Mouse (Mus musculus) E14TG2a.4 (cell line): ENCODE results near the gene Cox20.
"Not testable (repeated sequence)": the region's sequence is repeated elsewhere in the genome, so short reads cannot be mapped to it uniquely, and the experiment has no call there.

Source experiments
- H3K27me3 ChIP-seq: 2 replicates; pipeline ENCODE4 v1.6.1; 2014; ENCODE audit warnings: low read length, control low read depth; ENCODE audit not compliant: insufficient read depth
- H3K36me3 ChIP-seq: 2 replicates; pipeline ENCODE4 v1.6.1; 2014; ENCODE audit warnings: low read length, control low read depth; ENCODE audit not compliant: insufficient read depth
- H3K4me1 ChIP-seq: replicated peaks from 2 replicates; pipeline ENCODE4 v1.6.1; 2014; ENCODE audit warnings: low read depth, low read length, control low read depth
- H3K4me3 ChIP-seq: replicated peaks from 2 replicates; pipeline ENCODE4 v1.5.1; 2014; ENCODE audit warnings: mild to moderate bottlenecking, low read length
- H3K9me3 ChIP-seq: 2 replicates; pipeline ENCODE4 v1.6.1; 2014; ENCODE audit warnings: low read length, control low read depth
- CTCF ChIP-seq: conservative IDR thresholded peaks from 2 replicates; pipeline ENCODE4 v1.5.1; 2014; ENCODE audit warnings: low read length
- NANOG ChIP-seq: IDR thresholded peaks from 2 replicates; pipeline ENCODE4 v1.6.1; 2014; ENCODE audit warnings: borderline replicate concordance, low read length, mixed read lengths
- POU5F1 ChIP-seq: IDR thresholded peaks from 2 replicates; pipeline ENCODE4 v1.6.1; 2014; ENCODE audit warnings: low read length, borderline replicate concordance

Gene Cox20

DNA sequence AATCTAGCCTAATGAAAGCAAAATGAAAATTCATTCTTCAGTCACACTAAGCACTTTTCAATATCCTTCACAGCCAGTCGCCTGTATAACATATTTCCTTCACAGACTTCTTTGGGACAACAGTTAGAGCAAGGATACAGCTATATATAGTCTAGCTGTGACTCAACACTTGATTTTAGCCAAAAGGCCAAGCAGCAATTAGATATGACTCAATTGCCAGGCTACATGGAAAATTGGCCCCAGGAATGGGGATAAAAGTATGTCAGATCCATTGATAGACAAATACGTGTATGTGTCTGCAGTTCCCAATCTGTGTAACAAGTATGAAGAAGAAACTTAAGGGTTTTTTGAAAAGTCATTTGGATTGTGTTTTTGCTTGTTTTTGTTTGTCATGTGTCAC is 21.3 kb downstream of the Cox20 start:
- TF ChIP-seq CTCF (no peak), NANOG (no peak), POU5F1 (no peak)
- no peak overlapping the region for H3K4me3 ChIP-seq
- H3K27me3 ChIP-seq: no peaks in the 10 kb centered on the region
- peaks cover 38% of the 10 kb centered on the region for H3K4me1 ChIP-seq
- H3K9me3 ChIP-seq: peaks cover 12% of the 10 kb centered on the region
- peaks cover 9% of the 10 kb centered on the region for H3K36me3 ChIP-seq

DNA sequence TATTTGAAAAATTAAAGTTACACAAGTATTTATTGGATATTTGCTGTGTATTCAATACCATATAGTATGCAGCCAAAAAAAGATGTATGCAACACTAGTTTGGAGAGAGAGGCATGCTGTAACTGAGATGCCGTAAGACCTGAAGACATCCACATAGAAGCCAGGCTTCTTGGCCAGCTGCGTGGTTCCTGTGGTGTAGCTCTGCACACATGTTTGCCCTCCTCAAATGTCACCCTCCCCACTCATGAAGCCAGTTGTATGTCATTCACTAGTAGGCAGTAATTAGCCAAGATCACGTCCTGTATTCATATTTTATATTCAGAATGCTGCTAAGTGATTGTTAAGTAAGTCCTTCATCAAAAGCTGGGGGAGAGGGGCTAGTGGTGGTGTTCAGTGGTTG is 22.5 kb downstream of the Cox20 start:
- peaks cover 13% of the 10 kb centered on the region for H3K9me3 ChIP-seq
- TF ChIP-seq POU5F1 (no peak), NANOG (no peak), CTCF (no peak)
- H3K36me3 ChIP-seq: no peaks in the 10 kb centered on the region
- peaks cover 38% of the 10 kb centered on the region for H3K4me1 ChIP-seq
- no peaks in the 10 kb centered on the region for H3K27me3 ChIP-seq
- no peak overlapping the region for H3K4me3 ChIP-seq

DNA sequence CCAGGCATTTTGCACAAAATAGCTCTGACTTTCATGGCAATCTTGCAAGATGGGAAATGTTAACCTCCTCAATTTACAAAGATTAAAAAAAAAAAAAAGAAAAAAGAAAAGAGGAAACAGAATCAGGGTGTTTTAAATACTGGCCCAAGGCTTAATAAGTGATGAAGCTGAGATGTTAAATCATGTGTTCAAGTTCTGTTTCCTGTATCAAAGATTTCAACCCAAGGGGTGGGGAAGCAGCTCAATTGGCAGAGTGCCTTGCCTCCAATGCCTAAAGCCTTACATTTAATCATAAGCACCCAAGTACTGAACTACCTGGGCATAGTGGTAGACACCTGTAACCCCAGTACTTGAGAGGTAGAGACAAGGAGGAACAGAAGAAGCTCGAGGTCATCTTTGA is 23.1 kb downstream of the Cox20 start:
- Histone ChIP-seq H3K9me3 (peaks cover 13% of the 10 kb centered on the region), H3K4me1 (peaks cover 38% of the 10 kb centered on the region), H3K36me3 (no peaks in the 10 kb centered on the region), H3K4me3 (no peak overlapping the region), H3K27me3 (no peaks in the 10 kb centered on the region)
- TF ChIP-seq CTCF (no peak), POU5F1 (no peak), NANOG (no peak)

DNA sequence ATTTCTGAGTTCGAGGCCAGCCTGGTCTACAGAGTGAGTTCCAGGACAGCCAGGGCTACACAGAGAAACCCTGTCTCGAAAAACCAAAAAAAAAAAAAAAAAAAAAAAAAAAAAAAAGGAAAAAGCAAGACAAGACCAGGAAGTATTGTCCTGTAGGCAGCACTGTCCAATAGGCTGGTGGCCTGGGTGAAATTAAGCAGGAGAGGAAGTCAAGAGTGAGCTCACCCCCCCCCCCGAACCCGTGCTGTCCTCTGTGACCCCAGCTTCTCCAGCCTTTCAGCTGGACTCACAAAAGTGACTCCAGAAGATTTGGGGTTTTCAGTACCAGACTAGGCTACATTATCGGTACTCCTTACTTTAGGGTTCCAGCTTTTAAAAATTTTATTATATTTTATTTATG is 23.7 kb downstream of the Cox20 start:
- Histone ChIP-seq H3K4me1 (peaks cover 44% of the 10 kb centered on the region), H3K36me3 (no peaks in the 10 kb centered on the region), H3K9me3 (peaks cover 13% of the 10 kb centered on the region), H3K4me3 (no peak overlapping the region), H3K27me3 (no peaks in the 10 kb centered on the region)
- TF ChIP-seq POU5F1: no peak
- no peak for TF ChIP-seq CTCF
- TF ChIP-seq NANOG: no peak

DNA sequence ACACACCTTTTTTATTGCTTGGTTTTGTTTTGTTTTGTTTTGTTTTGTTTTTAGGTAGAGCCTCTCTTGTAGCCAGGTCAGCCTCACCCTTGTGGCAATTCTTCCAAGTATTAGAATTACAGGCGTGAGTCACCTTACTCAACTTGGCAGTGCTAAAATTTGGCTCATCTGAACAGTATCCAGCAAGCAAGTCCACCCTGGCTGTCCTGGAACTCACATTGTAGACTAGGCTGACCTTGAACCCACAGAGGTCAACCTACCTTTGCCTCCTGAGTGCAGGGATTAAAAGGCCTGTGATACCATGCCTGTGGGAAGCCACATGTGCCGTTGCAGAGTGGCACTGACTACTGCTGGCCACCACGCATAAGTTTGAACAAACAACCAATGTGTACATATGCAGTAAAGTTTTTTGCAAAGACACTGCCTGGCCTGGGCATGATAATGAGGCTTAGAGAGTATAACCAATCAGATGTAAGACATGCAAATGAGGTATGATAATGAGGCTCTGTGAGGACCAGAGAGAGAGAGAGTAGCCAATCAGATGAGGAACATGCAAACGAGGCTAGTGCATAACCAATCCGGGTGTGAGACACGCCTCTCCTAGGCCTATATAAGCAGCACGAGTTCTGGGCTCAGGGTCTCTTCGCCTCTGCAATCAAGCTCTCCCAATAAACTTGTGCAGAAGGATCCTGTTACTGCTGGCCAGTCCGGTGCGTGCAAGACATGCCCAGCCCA is 25.3 kb downstream of the Cox20 start:
- Histone ChIP-seq H3K4me1 (peaks cover 49% of the 10 kb centered on the region), H3K9me3 (peaks cover 13% of the 10 kb centered on the region)
- not testable (repeated sequence) for H3K4me3 ChIP-seq, H3K36me3 ChIP-seq, H3K27me3 ChIP-seq

DNA sequence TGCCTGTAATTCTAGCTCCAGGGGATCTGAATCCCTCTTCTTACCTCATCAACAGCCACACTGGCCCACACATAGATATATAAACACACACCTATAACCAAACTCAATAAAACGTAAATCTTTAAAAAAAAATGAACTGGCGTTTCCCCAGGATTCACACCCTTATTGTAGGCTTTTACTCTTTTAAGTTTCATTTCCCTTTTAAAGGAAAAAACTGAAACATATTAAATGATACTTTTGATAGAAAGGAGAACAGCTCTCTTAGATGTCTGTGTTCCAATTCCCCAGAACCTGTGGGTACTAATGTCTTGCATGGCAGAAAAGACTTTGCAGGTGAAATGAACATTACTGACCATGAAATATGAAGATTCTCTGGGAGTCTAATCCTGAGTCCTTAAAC is 31.9 kb downstream of the Cox20 start:
- H3K4me3 ChIP-seq: no peak overlapping the region
- no peaks in the 10 kb centered on the region for H3K27me3 ChIP-seq
- no peak for TF ChIP-seq NANOG
- TF ChIP-seq POU5F1: no peak
- no peak for TF ChIP-seq CTCF
- peaks cover 58% of the 10 kb centered on the region for H3K4me1 ChIP-seq
- no peaks in the 10 kb centered on the region for H3K9me3 ChIP-seq
- no peaks in the 10 kb centered on the region for H3K36me3 ChIP-seq

DNA sequence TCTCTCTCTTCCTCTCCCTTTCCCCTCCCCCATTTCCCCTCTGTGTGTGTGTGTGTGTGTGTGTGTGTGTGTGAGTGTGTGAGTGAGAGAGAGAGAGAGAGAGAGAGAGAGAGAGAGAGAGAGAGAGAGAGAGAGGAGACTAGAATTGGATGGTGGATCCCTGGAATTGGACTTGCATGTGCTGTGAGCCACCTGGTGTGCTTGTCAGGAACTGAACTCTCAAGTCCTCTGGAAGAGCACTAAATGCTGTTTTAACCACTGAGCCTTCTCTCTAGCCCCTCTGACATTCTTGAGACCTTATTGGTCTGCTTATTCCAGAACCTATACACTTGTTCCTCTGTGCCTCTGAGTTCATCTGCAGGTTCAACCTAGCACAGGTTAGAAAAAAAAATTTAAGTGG is 32.7 kb downstream of the Cox20 start:
- Histone ChIP-seq H3K9me3 (no peaks in the 10 kb centered on the region), H3K27me3 (no peaks in the 10 kb centered on the region), H3K36me3 (no peaks in the 10 kb centered on the region), H3K4me3 (no peak overlapping the region), H3K4me1 (peaks cover 66% of the 10 kb centered on the region)
- TF ChIP-seq NANOG (no peak), CTCF (0 out of 2 replicates have a peak, but pooled peaks have one; percentile 10)

DNA sequence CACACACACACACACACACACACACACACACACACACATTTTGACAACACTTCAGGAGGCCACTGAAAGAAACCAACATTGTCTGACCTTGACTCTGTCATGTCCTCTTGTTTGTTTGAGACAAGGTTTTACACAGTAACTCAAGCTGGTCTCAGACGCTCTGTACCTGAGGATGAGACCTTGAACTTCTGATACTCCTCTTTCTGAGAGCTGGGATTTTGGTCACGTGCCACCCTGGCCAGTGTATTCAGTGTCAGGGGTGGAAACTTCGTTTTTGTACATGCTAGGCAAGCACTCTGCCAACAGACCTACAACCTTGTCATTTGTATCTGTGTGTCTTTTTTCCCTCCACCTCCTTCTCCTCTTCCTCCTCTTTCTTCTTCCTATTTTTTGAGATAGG is 35.6 kb downstream of the Cox20 start:
- peaks cover 78% of the 10 kb centered on the region for H3K4me1 ChIP-seq
- H3K27me3 ChIP-seq: no peaks in the 10 kb centered on the region
- H3K9me3 ChIP-seq: no peaks in the 10 kb centered on the region
- no peak for TF ChIP-seq POU5F1
- TF ChIP-seq NANOG: no peak
- no peak for TF ChIP-seq CTCF
- no peak overlapping the region for H3K4me3 ChIP-seq
- H3K36me3 ChIP-seq: no peaks in the 10 kb centered on the region

DNA sequence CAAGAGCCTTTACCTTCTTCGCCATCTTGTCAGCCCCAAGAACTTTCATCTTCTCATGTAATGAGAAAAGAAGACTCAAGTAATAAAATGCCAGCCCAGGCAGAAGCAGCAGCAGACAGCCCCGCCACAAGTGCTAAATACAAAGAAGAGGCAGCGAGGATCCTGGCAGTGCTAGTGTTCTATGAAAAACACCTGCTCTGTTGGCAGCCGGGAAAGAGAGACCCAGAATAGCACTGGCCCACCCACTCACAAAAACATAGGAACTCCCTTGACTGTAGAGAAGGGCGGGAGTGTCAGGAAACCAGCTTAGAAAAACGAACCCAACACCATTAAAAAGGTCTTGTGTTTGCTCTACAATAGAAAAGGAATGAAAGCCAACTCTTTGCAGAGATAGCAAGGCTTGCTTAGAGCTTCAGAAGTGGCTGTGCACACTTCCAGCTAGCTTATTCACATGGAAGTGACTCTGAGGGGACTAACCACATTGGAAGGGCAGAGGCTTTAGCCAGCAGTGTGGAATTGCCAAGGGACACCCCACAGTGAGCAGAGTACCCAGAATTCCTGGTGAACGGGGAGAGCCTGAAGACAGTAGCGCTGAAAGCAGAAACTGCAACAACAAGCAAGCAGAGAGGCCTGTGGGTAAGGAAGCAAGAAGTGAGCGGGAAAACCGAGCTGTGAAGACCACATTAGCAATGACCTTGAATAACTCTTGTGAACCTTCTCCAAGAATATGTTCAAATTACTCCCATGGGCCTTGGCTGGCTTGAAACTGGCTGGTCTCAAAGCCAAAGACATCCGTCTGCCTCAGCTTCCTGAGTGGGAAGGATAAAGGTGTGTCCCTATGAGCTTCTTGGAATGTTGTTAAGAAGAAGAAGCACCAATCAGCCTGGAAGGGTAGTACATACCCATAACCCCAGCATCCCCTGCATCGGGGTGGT is 39.1 kb downstream of the Cox20 start:
- no peaks in the 10 kb centered on the region for H3K9me3 ChIP-seq
- H3K4me3 ChIP-seq: peak overlapping the region; percentile 56
- H3K36me3 ChIP-seq: no peaks in the 10 kb centered on the region
- H3K4me1 ChIP-seq: peaks cover 86% of the 10 kb centered on the region
- H3K27me3 ChIP-seq: peaks cover 3% of the 10 kb centered on the region; the same call in 1 of the 2 replicates
- TF ChIP-seq CTCF: no peak
- TF ChIP-seq NANOG: 0 out of 2 replicates have a peak, but pooled peaks have one; percentile 4
- TF ChIP-seq POU5F1: no peak
